Mouse (Mus musculus): Measurements from ENCODE around the gene Dhx57. TPM values are rescaled to one million over a fixed set of nuclear protein-coding genes. Genes with fewer than 3 reads are reported as not detected.
"Not testable (repeated sequence)": the region's sequence is repeated elsewhere in the genome, so short reads cannot be mapped to it uniquely, and the experiment has no call there.

Dhx57 gene
- polyA plus RNA-seq, 1 experiment: 12.3 TPM

- Histone ChIP-seq H3K27ac (ENCODE audit: control insufficient read depth, insufficient read depth, low read depth, low read length, poor library complexity) (peak within 1 kb of the TSS; percentile 27; the same call in 1 of the 2 replicates), H3K4me3 (replicated peaks; ENCODE audit: control insufficient read depth, low read depth, low read length) (peak within 1 kb of the TSS; percentile 64), H3K4me1 (ENCODE audit: control insufficient read depth, insufficient read depth, low read length) (no peaks in the 10 kb centered on the region; the same call in 1 of the 2 replicates)
- TF ChIP-seq POLR2A (IDR thresholded peaks at IDR 0.05; ENCODE audit: borderline replicate concordance, control insufficient read depth, low read depth, low read length) (peak; percentile 72; the same call in 1 of the 2 replicates), CTCF (IDR thresholded peaks at IDR 0.05; ENCODE audit: control insufficient read depth, insufficient read depth, low read length) (no peak)
- WGBS: under 1% methylated on average over 33 of the region's 33 CpGs
Observed at GRCm38 (mm10) chr17:80224326-80225116, 65.8 kb downstream of the Dhx57 start, which contains the start of gene Gemin6. TSS of gene Gemin6 (plus strand) at chr17:80224441.

- no peak overlapping the region for H3K27ac ChIP-seq (ENCODE audit: control insufficient read depth, insufficient read depth, low read depth, low read length, poor library complexity)
- WGBS: 6% methylated on average over 9 of the region's 9 CpGs
- peak overlapping the region; percentile 64 for H3K4me3 ChIP-seq (replicated peaks; ENCODE audit: control insufficient read depth, low read depth, low read length)
- no peak for TF ChIP-seq POLR2A (IDR thresholded peaks at IDR 0.05; ENCODE audit: borderline replicate concordance, control insufficient read depth, low read depth, low read length)
- H3K4me1 ChIP-seq (ENCODE audit: control insufficient read depth, insufficient read depth, low read length): no peaks in the 10 kb centered on the region; the same call in 1 of the 2 replicates
Observed at GRCm38 (mm10) chr17:80223829-80224228, 66.4 kb downstream of the Dhx57 start.

DNA sequence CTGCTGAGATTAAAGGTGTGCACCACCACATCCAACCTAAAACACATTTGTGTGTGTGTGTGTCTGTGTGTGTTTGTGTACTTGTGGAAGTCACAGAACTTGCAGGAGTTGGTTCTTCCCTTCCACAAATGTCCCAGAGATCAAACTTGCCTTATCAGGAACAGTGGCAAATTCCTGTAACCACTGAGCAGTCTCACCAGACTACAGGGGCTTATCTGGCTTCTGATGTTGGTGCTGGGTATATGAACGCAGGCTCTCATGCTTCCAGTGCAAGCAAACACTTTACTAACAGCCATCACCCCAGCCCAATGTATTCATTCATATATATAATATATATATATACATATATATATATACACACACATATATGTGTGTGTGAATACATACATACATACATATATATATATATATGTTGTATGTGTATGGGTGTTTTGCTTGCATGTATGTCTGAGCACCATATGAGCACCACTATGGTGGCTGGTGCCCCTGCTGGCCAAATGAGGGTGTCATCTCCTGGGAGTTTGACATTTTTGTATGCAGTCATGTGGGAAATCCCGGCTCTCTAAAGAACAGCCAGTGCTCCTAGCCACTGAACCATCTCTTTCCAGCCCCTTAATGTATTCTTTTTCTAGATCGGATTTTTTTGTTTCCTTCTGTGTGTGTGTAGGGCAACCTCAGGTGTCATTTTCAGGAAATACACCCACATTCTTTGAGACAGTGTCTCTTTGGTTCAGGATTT, 68.2 kb downstream of the Dhx57 start:
- H3K4me1 ChIP-seq (ENCODE audit: control insufficient read depth, insufficient read depth, low read length): no peaks in the 10 kb centered on the region; the same call in 1 of the 2 replicates
- WGBS: 52% methylated on average over 3 of the region's 3 CpGs
- H3K27ac ChIP-seq (ENCODE audit: control insufficient read depth, insufficient read depth, low read depth, low read length, poor library complexity): no peak overlapping the region
- TF ChIP-seq CTCF (IDR thresholded peaks at IDR 0.05; ENCODE audit: control insufficient read depth, insufficient read depth, low read length) (peak; percentile 50; the same call in 1 of the 2 replicates), POLR2A (IDR thresholded peaks at IDR 0.05; ENCODE audit: borderline replicate concordance, control insufficient read depth, low read depth, low read length) (no peak)
- no peak overlapping the region for H3K4me3 ChIP-seq (replicated peaks; ENCODE audit: control insufficient read depth, low read depth, low read length)

DNA sequence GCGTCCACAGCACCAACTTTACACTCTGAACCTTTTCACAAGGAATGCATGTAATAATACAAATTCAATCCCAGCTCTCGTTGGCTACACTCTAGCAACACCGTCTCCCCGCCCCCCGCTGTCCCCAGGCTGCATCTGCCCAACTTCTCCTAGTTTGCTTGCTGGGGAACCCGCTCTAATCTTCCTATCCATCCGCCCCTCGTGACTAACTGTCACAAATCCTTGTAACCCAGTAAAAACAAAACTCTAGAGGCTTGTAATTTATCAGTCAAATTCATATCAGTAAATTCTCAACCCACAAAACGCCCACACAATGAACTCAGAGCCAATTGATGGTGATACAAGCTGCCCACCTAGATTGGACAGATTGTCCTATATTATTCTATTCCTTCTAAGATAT, 69.1 kb downstream of the Dhx57 start:
- Histone ChIP-seq H3K27ac (ENCODE audit: control insufficient read depth, insufficient read depth, low read depth, low read length, poor library complexity) (no peak overlapping the region), H3K4me1 (ENCODE audit: control insufficient read depth, insufficient read depth, low read length) (no peaks in the 10 kb centered on the region; the same call in 1 of the 2 replicates), H3K4me3 (replicated peaks; ENCODE audit: control insufficient read depth, low read depth, low read length) (no peak overlapping the region)
- 62% methylated on average over 9 of the region's 9 CpGs for WGBS
- TF ChIP-seq POLR2A (IDR thresholded peaks at IDR 0.05; ENCODE audit: borderline replicate concordance, control insufficient read depth, low read depth, low read length) (no peak), CTCF (IDR thresholded peaks at IDR 0.05; ENCODE audit: control insufficient read depth, insufficient read depth, low read length) (no peak)

GRCm38 (mm10) chr17:80220131-80220530, 70.1 kb downstream of the Dhx57 start:
- Histone ChIP-seq H3K4me3 (replicated peaks; ENCODE audit: control insufficient read depth, low read depth, low read length) (no peak overlapping the region), H3K27ac (ENCODE audit: control insufficient read depth, insufficient read depth, low read depth, low read length, poor library complexity) (no peak overlapping the region), H3K4me1 (ENCODE audit: control insufficient read depth, insufficient read depth, low read length) (no peaks in the 10 kb centered on the region; the same call in 1 of the 2 replicates)
- 87% methylated on average over 2 of the region's 2 CpGs for WGBS
- TF ChIP-seq POLR2A (IDR thresholded peaks at IDR 0.05; ENCODE audit: borderline replicate concordance, control insufficient read depth, low read depth, low read length): no peak
- no peak for TF ChIP-seq CTCF (IDR thresholded peaks at IDR 0.05; ENCODE audit: control insufficient read depth, insufficient read depth, low read length)

GRCm38 (mm10) chr17:80213998-80214397, 76.3 kb downstream of the Dhx57 start:
- WGBS: 91% methylated on average over 4 of the region's 4 CpGs
- not testable (repeated sequence) for H3K27ac ChIP-seq (ENCODE audit: control insufficient read depth, insufficient read depth, low read depth, low read length, poor library complexity); H3K4me1 ChIP-seq (ENCODE audit: control insufficient read depth, insufficient read depth, low read length); H3K4me3 ChIP-seq (replicated peaks; ENCODE audit: control insufficient read depth, low read depth, low read length)

- H3K27ac ChIP-seq (ENCODE audit: control insufficient read depth, insufficient read depth, low read depth, low read length, poor library complexity): peak within 1 kb of the TSS; percentile 97
- peak within 1 kb of the TSS; percentile 97 for H3K4me3 ChIP-seq (replicated peaks; ENCODE audit: control insufficient read depth, low read depth, low read length)
- under 1% methylated on average over 85 of the region's 95 CpGs for WGBS
- no peaks in the 10 kb centered on the region; the same call in 1 of the 2 replicates for H3K4me1 ChIP-seq (ENCODE audit: control insufficient read depth, insufficient read depth, low read length)
- TF ChIP-seq POLR2A (IDR thresholded peaks at IDR 0.05; ENCODE audit: borderline replicate concordance, control insufficient read depth, low read depth, low read length) (peak; percentile 100), CTCF (IDR thresholded peaks at IDR 0.05; ENCODE audit: control insufficient read depth, insufficient read depth, low read length) (0 out of 2 replicates have a peak, but pooled peaks have one; percentile 3)
Observed at GRCm38 (mm10) chr17:80206671-80207581, 83.3 kb downstream of the Dhx57 start, which contains the start of the genes Srsf7 and Ttc39d. TSS of gene Srsf7 (minus strand) at chr17:80207307. TSS of gene Ttc39d (plus strand) at chr17:80207460.

Data from bone marrow, adult 2 months (tissue).